Mouse (Mus musculus) midbrain, embryonic 11.5 days (tissue): ENCODE data around the gene Nccrp1. TPM values are rescaled to one million over a fixed set of nuclear protein-coding genes. Genes with fewer than 3 reads are reported as not detected.
A peak's percentile ranks its signal among the peaks of the same experiment; 100 is the strongest.

ENCODE experiments used
- ATAC-seq: fragments of 200-750 bp; cut with Nextera tagmentation; 2 replicates; pipeline ENCODE4 v1.8.0; 2017; ENCODE audit warnings: moderate TSS enrichment, moderate library complexity; ENCODE audit not compliant: low FRiP score
- DNase-seq: peaks from one replicate; pipeline ENCODE4 v3.0.0; 2015; ENCODE audit warnings: low spot score; ENCODE audit errors: missing footprints
- H3K27ac ChIP-seq: fragments of 300-500 bp; sonication (generic); 2 replicates; pipeline ENCODE4 v1.5.1; 2014; ENCODE audit warnings: low read depth, low read length
- H3K27me3 ChIP-seq: fragments of 300-500 bp; sonication (generic); 2 replicates; pipeline ENCODE4 v1.6.1; 2014; ENCODE audit warnings: mild to moderate bottlenecking, low read length, moderate library complexity, mixed read lengths; ENCODE audit not compliant: control insufficient read depth, insufficient read depth
- H3K36me3 ChIP-seq: fragments of 300-500 bp; sonication (generic); 2 replicates; pipeline ENCODE4 v1.6.1; 2014; ENCODE audit warnings: mild to moderate bottlenecking, low read length, moderate library complexity, mixed read lengths; ENCODE audit not compliant: control insufficient read depth, insufficient read depth
- H3K4me1 ChIP-seq: fragments of 300-500 bp; sonication (generic); 2 replicates; pipeline ENCODE4 v1.6.1; 2014; ENCODE audit warnings: low read length; ENCODE audit not compliant: control insufficient read depth, insufficient read depth
- H3K4me2 ChIP-seq: fragments of 300-500 bp; sonication (generic); 2 replicates; pipeline ENCODE4 v1.6.1; 2014; ENCODE audit warnings: mild to moderate bottlenecking, moderate library complexity
- H3K4me3 ChIP-seq: fragments of 300-500 bp; sonication (generic); 2 replicates; pipeline ENCODE4 v1.5.1; 2014; ENCODE audit warnings: low read depth, low read length
- H3K9ac ChIP-seq: fragments of 300-500 bp; sonication (generic); 2 replicates; pipeline ENCODE4 v1.6.1; 2014; ENCODE audit warnings: low read length
- H3K9me3 ChIP-seq: fragments of 300-500 bp; sonication (generic); 2 replicates; pipeline ENCODE4 v1.6.1; 2016; ENCODE audit warnings: low read length; ENCODE audit not compliant: control insufficient read depth
- WGBS: fragments of 180-500 bp; shearing (Covaris S2); extraction: QIAGEN DNeasy Blood & Tissue Kit; methylation state at CpG from one replicate; pipeline ENCODE4 v1.1.7; 2014; 5-methylcytosine and 5-hydroxymethylcytosine counted together
- polyA plus RNA-seq: library from polyadenylated mRNA; unstranded; fragments of >200 nt; fragmentation: Nextera tagmentation; extraction: Ambion mirVana; gene quantifications from 2 replicates; pipeline ENCODE4 v1.2.1, GENCODE M21; 2014

Gene Nccrp1
- polyA plus RNA-seq, 1 experiment from 2014 or later: not detected

DNA sequence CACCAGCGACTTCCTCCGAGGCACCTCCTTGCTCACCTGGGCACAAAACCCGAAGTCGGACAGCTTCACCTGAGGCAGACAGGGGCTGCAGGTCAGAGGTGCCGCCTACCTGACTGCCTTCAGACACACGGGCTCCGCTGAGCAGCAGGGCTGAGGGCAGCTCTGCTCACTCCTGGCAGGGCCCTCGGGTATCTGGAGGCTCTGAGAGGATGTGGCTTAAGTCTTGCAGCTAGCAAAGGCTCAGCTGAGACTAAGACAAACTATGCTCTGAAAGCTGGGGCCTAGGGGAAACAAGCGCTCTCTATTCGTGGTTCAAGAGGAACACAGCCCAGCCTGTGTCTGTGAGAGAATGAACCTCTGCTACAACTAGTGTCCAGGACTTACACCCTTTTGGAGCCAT, 13.8 kb upstream of the Nccrp1 start:
- ATAC-seq: no peak
- no peak for DNase-seq
- Histone ChIP-seq H3K27ac (no peak overlapping the region), H3K4me3 (no peak overlapping the region), H3K4me2 (no peak overlapping the region), H3K36me3 (peaks cover 22% of the 10 kb centered on the region), H3K27me3 (no peaks in the 10 kb centered on the region), H3K9ac (no peak overlapping the region), H3K9me3 (no peaks in the 10 kb centered on the region), H3K4me1 (no peaks in the 10 kb centered on the region)
- 91% methylated on average over 10 of the region's 10 CpGs for WGBS

DNA sequence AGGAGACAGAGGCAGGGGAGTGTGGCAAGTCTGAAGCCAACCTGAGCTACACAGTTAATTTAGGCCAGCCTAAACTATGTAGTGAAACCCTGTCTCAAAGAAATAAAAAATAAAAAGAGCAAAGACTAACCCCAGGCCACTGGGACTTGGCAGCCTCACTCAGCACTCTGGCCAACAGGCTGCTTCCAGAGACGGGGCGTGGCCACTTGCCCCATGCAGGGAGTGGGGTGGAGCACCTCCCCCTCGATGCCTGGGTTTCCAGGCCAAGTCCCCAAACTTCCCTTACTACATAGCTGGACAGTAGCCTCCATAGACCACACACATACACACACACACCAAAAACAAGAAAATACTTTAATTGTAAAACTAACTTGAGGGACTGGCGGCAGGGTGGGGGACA, 11.4 kb upstream of the Nccrp1 start:
- H3K9me3 ChIP-seq: no peaks in the 10 kb centered on the region
- no peaks in the 10 kb centered on the region for H3K27me3 ChIP-seq
- H3K4me2 ChIP-seq: no peak overlapping the region
- H3K27ac ChIP-seq: no peak overlapping the region
- 58% methylated on average over 4 of the region's 4 CpGs for WGBS
- H3K4me3 ChIP-seq: no peak overlapping the region
- no peak for ATAC-seq
- no peaks in the 10 kb centered on the region for H3K4me1 ChIP-seq
- H3K9ac ChIP-seq: no peak overlapping the region
- peaks cover 12% of the 10 kb centered on the region for H3K36me3 ChIP-seq
- no peak for DNase-seq

DNA sequence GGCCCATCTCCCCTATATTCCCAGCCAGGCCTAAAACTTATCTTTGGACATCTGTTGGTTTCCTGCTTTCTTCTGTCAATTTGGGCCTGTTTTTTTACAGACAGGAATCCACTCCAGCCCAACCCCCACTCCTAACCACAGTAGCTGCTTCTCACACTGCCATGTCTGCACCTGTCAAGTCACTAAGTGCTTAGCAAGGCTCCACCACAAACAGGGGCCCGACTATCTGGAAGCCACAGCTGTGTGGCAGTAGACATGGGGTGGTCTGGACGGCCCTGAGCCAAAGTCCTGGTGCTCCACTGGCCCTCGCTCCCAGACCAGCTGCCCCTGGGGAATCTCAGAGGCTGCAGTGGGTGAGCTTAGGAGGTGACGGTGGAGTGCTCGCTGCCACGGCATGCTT, 10.7 kb upstream of the Nccrp1 start:
- no peak for ATAC-seq
- no peaks in the 10 kb centered on the region; the same call in 1 of the 2 replicates for H3K9me3 ChIP-seq
- WGBS: 87% methylated on average over 6 of the region's 6 CpGs

DNA sequence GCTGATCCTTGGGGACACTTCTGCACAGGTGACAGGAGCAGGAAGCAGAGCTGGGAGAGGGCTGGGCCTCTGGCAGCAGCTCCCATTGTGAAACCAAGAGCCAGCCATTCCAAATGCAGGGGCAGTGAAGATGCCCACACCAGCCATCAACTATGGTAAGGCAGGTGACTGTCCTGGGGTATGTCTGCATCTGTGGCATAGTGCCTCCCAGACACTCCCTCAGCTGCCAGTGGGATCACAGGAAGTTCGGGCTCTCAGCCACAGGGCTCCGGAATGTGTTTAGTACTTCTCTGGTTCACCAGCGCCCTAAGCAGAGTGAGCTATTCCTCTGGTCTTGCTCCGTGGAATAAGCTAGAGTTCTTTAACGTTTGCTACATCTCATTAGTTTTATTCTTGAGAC, 10.0 kb upstream of the Nccrp1 start:
- WGBS: 82% methylated on average over 5 of the region's 5 CpGs

More for the DNA sequence above, 10.7 kb upstream of the Nccrp1 start:
- Histone ChIP-seq H3K36me3 (peaks cover 9% of the 10 kb centered on the region), H3K4me3 (no peak overlapping the region), H3K27me3 (no peaks in the 10 kb centered on the region), H3K4me2 (no peak overlapping the region), H3K4me1 (no peaks in the 10 kb centered on the region), H3K27ac (no peak overlapping the region), H3K9ac (no peak overlapping the region)
- no peak for DNase-seq

DNA sequence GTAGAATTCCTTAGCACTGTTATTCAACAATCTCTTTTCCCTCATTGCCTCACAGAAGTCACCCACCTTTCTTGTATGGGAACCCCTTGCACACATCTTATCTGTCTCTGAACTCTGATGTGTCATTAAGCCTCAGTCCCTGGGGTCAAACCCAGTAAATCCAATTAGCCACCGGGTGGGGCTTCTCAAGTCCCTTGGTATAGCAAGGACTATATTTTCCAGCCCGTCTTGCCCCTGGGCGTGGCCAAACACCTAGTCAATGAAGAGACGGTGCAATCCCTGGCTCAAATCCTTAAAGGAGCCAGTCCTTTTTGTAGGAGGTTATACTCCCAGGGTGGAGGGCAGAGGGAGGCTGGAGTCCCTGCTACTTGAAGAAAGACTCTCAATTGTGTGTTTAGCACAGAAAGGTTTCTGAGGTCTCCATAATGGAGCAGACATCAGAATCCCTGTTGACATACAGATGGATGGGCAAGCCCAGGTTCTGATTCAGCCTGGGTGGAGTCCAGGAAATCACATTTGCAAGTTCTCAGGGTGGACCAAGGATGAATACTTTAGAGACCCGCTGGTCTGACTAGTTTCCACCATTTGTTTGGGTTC, 9.0 kb upstream of the Nccrp1 start:
- no peak overlapping the region for H3K9ac ChIP-seq
- H3K4me2 ChIP-seq: no peak overlapping the region
- H3K27ac ChIP-seq: no peak overlapping the region
- 0 out of 2 replicates have a peak, but pooled peaks cover 5% of the 10 kb centered on the region for H3K36me3 ChIP-seq
- 17% methylated on average over 5 of the region's 5 CpGs for WGBS
- H3K9me3 ChIP-seq: no peaks in the 10 kb centered on the region; the same call in 1 of the 2 replicates
- H3K4me1 ChIP-seq: no peaks in the 10 kb centered on the region
- ATAC-seq (no peak), DNase-seq (no peak)
- no peaks in the 10 kb centered on the region for H3K27me3 ChIP-seq
- no peak overlapping the region for H3K4me3 ChIP-seq

More for the DNA sequence above, 10.0 kb upstream of the Nccrp1 start:
- ATAC-seq (no peak), DNase-seq (no peak)
- Histone ChIP-seq H3K9me3 (no peaks in the 10 kb centered on the region; the same call in 1 of the 2 replicates), H3K9ac (no peak overlapping the region), H3K27me3 (no peaks in the 10 kb centered on the region), H3K4me3 (no peak overlapping the region), H3K27ac (no peak overlapping the region), H3K4me1 (no peaks in the 10 kb centered on the region), H3K36me3 (peaks cover 5% of the 10 kb centered on the region; the same call in 1 of the 2 replicates), H3K4me2 (no peak overlapping the region)

DNA sequence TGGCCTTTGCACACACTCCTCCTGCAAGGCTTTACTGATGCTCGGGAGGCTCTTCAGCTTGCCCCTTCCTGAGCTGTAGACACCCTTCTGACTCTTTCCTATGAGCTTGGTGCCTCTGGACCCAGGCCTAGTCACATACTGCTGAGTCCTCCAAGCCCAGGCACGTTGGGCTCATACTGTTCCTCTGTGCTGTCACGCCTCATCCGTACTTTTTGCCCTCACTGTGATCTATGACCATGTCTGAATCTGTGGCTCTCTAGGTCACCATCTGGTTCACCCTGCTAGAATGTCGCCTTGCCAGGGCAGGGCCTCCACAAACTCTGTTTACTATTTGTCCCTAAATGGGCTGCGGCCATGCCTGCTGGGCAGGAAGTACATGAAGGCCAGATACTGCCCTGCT, 6.0 kb upstream of the Nccrp1 start:
- Histone ChIP-seq H3K9ac (no peak overlapping the region), H3K27ac (no peak overlapping the region), H3K4me3 (no peak overlapping the region), H3K4me1 (no peaks in the 10 kb centered on the region), H3K4me2 (no peak overlapping the region), H3K36me3 (0 out of 2 replicates have a peak, but pooled peaks cover 2% of the 10 kb centered on the region), H3K27me3 (no peaks in the 10 kb centered on the region), H3K9me3 (no peaks in the 10 kb centered on the region; the same call in 1 of the 2 replicates)
- ATAC-seq: no peak
- DNase-seq: no peak
- WGBS: 94% methylated on average over 6 of the region's 6 CpGs

DNA sequence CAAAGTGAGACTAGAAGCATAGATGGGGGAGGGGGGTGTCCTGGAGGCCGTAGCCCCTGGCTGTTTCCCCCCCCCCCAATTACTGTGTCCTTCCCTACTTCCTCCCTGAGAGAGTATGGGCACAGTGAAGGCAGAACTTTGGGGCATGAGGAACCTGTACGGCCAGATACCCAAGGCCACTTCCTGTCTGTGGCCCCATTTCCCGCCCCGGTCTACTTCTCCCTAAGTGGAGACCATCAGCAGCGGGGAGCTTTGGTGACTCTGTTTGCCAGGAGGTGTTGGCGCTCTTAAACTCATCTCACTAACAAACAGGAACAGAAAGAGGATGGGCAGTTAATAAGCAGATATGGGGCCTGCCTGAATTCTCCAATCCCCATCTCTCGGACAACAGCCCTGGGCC, 574 bp upstream of the Nccrp1 start:
- Histone ChIP-seq H3K27me3 (peaks cover 18% of the 10 kb centered on the region), H3K4me1 (peaks cover 15% of the 10 kb centered on the region)

DNA sequence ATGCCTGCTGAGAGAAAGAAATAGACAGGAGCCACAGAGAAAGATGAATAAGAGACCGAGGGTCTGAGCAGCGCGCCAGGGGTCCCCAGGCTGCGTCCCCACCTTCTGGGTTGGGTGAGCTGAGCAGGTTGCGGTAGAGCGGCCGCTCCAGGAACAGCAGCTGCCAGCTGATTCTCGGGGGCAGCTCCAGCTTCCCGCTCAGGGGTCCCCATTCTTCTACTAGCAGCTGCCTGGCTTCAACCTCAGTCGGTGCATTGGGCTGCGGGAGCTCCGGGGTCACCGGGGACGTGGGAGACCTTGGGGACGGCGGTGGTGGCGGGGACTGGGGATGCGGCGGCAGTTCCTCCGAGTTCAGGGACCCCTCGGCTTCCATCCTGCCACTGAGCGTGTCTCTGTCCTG, 405 bp downstream of the Nccrp1 start:
- Histone ChIP-seq H3K4me2 (peak overlapping the region; percentile 55), H3K9me3 (no peaks in the 10 kb centered on the region), H3K27me3 (peaks cover 18% of the 10 kb centered on the region), H3K9ac (peak overlapping the region; percentile 42), H3K27ac (no peak overlapping the region), H3K36me3 (no peaks in the 10 kb centered on the region), H3K4me1 (peaks cover 15% of the 10 kb centered on the region), H3K4me3 (peak overlapping the region; percentile 15)
- WGBS: 1% methylated on average over 22 of the region's 22 CpGs
- peak; percentile 86 for DNase-seq
- ATAC-seq: no peak

More for the DNA sequence above, 574 bp upstream of the Nccrp1 start:
- H3K9me3 ChIP-seq: no peaks in the 10 kb centered on the region; the same call in 1 of the 2 replicates
- H3K36me3 ChIP-seq: no peaks in the 10 kb centered on the region
- H3K4me3 ChIP-seq: no peak overlapping the region
- no peak for ATAC-seq
- no peak overlapping the region for H3K27ac ChIP-seq
- H3K9ac ChIP-seq: no peak overlapping the region
- no peak for DNase-seq
- 70% methylated on average over 7 of the region's 7 CpGs for WGBS
- no peak overlapping the region for H3K4me2 ChIP-seq

DNA sequence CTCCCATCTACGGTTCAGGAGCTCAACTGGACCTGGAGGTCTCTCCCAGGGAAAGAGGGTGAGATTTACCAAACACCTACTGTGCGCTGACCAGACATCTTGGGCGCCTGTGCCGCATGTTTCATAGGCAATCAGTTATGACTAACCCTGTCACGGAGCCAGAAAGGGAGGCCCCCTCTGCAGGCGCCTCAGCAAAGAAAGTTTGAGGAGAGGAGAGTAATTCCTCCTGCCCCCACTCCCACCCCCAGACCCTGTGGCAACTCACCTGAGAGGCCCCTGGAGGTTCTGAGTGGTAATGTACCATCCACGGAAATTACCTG, 1.2 kb downstream of the Nccrp1 start:
- 46% methylated on average over 7 of the region's 7 CpGs for WGBS
- no peak overlapping the region for H3K4me3 ChIP-seq
- no peaks in the 10 kb centered on the region for H3K36me3 ChIP-seq
- DNase-seq (no peak), ATAC-seq (no peak)
- H3K9ac ChIP-seq: no peak overlapping the region
- H3K27me3 ChIP-seq: peaks cover 18% of the 10 kb centered on the region
- no peaks in the 10 kb centered on the region for H3K9me3 ChIP-seq
- peaks cover 15% of the 10 kb centered on the region for H3K4me1 ChIP-seq
- H3K4me2 ChIP-seq: no peak overlapping the region
- H3K27ac ChIP-seq: no peak overlapping the region
